Mouse (Mus musculus) testis, adult 2 months (tissue): Measurements from ENCODE around the gene Ogdh.

Experiments
- CTCF ChIP-seq: fragments of 200-500 bp; IDR thresholded peaks from 2 replicates; pipeline ENCODE4 v1.5.1; 2012; ENCODE audit warnings: low read depth, mild to moderate bottlenecking, inconsistent platforms, low read length, moderate library complexity; ENCODE audit not compliant: control insufficient read depth, insufficient read depth, insufficient replicate concordance
- POLR2A ChIP-seq: fragments of 200-500 bp; IDR thresholded peaks from 2 replicates; pipeline ENCODE4 v1.6.1; 2012; ENCODE audit warnings: low read depth, mild to moderate bottlenecking, inconsistent platforms, low read length, moderate library complexity; ENCODE audit not compliant: control insufficient read depth

GRCm38 (mm10) chr11:6346966-6347365, 55.5 kb downstream of the Ogdh start:
- TF ChIP-seq CTCF (no peak), POLR2A (no peak)
